Mouse (Mus musculus) urinary bladder, postnatal 25 days (tissue): ENCODE results near the gene Samd4.

ENCODE experiments used
- DNase-seq: peaks from one replicate; pipeline ENCODE4 v3.0.0; 2022; ENCODE audit warnings: low spot score

The Samd4 gene

DNA sequence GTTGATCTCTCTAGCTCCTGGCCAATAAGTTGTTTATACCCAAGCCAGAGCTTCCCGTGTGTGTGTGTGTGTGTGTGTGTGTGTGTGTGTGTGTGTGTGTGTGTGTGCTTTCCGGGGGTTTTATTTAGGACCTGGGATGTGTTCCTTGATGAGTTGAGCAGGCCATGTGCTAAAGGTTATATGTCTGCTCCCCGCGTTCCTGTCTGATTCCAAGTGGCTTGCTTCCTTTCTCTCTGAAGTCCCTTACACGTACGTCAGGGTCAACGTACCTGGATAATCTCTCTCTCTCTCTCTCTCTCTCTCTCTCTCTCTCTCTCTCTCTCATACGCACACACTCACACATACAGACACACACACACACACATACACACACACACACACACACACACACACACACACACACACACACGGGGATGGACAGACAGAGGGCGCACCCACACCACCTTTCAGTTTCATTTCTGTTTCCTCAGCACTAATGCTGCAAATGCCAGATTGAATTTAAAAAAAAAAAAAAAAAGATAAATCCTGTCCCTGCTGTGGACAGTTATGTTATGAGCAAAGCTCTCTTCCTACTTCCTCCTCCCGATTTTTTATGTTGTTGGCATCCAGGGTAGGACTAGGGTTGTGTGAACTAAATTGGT lies 117.6 kb downstream of the Samd4 start:
- no peak for DNase-seq

GRCm38 (mm10) chr14:47000786-47001761 lies 118.4 kb downstream of the Samd4 start:
- DNase-seq: no peak

DNA sequence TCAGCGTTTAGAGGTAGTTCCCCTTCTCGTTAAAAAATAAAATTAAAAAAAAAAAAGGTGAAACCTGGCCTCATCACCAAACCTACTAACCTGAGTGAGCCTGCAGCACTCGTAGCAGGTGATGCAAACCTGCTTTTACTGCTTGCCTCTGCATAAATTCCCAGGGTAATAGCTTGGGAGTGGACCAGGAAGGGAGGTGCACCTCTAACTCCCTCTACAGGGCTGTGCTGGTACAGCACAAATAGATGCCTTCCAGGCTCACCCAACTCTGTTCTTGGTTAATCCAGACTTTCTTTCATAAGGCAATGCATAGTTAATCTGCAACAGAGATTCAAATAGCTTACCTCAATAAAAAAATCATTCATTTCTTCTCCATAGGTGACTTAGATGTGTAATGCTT lies 121.5 kb downstream of the Samd4 start:
- DNase-seq: peak; percentile 28

DNA sequence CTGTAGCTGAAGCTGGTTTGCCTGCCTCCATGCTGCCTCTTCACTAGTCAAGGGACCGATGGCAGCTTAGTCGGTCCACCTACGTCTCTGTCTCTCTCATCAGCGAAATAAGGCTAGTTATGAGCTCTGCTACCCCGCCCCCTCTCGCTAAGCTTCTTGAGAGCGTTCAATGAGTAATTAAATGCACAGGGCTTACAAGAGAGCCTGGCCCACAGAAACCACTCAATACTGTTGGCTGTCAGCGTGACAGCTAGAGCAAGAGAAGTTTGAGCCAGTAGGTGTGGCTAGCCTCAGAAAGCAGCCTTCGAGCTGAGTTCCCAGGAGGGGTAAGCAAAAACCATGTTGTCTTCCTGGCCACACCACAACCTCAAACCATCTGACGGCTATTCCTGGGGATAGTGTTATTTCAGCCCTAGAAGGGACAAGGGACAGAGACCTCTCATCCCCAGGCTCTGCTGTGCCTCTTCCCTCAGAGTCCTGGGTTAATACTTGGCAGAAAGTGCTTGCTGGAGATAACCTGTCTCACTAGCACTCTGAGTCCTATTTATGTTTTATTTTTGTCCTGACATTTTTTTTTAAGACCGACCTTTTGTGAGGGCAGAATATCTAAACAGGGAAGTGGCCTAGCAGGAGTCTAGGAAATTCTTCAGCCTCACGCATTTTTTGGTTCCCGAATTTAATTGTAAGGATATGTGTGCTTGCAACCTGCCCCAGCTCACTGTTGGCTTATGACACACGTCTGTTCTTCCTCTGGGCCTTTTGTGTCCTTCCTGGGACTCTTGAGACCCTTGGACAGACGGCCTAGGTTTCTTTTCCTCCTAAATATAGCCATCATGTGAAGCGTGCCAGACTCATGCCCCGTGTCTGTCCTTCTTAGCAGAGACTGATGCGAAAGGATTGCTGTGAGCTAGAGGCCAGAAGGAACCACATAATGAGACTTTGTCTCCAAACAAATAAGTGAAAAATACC lies 128.8 kb downstream of the Samd4 start:
- DNase-seq: no peak

DNA sequence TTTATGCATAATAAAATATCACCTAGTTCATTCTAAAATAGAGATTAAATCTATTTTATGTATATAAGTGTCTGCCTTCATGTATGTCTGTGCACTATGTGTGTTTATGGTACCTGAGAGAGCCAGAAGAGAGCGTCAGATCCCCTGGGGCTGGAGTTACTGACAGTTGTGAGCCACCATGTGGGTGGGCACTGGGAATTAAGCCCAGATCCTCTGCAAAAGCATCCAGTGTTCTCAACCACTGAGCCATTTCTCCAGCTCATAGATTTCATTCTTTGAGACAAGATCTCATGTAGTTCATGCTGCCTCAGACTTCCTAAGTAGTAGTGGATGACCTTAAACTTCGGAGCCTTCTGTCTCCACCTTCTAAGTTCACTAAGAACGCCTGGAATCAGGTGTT lies 133.0 kb downstream of the Samd4 start:
- no peak for DNase-seq

DNA sequence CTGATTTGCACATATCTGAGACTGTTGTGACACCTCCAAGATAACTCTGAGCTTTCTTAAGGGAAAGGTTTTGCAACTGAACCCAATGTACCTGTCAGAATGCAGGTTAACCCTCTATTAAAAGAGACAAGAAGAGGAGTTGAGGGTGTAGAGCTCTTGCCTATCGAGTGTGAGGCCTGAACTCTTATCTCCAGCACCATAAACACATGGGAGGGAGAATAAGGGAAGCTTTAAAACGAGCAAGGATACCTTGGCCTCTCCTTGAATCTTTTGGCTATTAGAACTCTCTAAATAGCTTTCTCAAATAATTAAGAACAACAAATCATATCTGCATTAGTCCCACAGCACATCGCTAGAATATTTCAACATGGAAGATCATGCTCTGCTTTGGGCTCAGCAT lies 135.0 kb downstream of the Samd4 start:
- no peak for DNase-seq

DNA sequence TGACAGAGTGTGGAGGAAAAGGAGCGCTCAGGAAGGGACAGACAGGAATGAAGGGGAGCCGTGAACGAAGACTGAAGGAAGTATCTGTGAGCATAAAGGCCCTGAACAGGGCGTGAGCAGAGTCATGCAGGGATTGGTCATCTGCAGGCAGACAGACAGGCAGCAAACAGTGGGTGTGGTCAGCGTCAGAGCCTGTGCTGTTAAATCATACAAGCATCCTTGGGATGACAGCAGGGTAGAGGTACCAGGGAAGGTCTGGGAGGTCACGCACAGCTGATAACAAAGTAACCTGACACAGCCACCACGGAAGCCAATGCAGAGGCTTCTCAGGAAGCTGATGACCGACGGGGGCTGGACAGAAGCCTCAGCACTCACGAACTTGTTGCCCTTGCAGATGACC lies 138.2 kb downstream of the Samd4 start:
- DNase-seq: no peak

DNA sequence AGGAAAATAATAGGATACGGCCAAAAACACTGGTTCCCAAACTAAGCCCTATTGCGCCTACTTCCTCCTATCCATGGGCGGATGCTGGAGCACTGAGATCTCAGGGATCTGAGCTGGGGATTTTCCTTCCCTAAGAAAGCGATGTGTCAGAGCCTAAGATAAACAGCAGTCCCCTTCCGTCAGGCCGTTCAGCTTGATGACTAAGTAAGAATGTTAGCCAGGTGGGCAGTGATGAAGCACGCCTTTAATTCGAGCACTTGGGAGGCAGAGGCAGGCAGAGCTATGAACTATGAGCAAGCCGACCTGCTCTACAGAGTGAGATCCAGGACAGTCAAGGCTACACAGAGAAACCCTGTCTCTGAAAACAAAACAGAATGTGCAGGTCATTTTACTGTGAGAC lies 140.9 kb downstream of the Samd4 start:
- DNase-seq: no peak

GRCm38 (mm10) chr14:47027431-47028118 lies 144.9 kb downstream of the Samd4 start:
- DNase-seq: no peak

GRCm38 (mm10) chr14:47031542-47031941 lies 148.9 kb downstream of the Samd4 start:
- DNase-seq: no peak

DNA sequence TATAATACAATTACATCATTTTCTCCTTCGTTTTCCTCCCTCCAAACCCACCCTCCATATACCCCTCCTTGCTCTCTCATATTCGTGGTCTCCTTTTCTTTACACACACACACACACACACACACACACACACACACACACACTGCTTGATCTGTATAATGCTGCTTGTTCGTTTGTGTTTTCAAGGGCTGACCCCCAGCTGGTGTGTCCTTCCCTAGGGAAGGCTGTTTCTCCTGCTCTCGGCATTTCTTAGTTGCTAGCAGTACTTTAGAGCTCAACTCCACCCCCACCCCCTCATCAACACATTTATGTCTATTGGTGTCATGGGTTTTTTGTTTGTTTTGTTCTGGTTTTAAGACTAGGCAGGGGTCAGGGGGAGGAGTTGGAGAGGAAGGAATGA lies 149.5 kb downstream of the Samd4 start:
- DNase-seq: no peak

DNA sequence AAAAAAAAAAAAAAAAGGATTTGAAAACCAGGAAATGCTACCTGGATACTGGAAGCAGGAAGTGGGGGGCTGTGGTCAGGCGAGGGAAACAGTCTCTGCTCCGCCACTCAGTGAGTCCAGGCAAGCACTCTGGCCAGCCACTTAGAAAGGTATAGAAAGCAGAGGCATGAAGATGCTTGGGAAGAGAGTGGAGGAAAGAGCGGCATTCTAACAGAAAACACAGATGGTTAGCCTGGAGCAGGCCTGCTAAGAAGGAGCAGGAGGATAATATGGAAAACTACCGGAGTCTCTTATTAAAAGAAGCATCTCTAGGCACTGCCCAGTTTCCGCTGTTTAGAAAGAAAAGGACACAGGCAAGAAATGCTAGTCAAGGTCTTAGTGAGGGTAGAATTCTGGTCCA lies 150.8 kb downstream of the Samd4 start:
- no peak for DNase-seq

DNA sequence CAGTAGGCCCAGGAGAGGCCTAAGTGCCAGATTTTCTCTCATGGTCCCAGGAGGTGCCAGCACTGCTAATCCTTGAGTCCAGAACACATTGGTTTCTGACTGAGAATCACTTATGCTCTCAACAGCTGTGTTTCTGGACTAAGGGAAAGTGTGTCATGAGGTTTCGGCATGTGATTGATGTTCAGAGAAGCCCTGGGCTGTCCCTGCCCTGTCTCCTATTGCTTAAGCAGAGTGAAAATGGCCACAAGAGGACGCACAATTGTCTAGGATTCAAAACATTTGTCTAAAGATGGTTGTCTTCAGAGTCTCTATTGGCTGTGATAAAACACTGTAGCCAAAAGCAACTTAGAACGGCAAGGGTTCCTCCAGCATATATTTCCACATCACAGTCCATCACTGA lies 159.0 kb downstream of the Samd4 start:
- no peak for DNase-seq

- no peak for DNase-seq
Measured at GRCm38 (mm10) chr14:47049051-47049450, 166.4 kb downstream of the Samd4 start.

- no peak for DNase-seq
Measured at GRCm38 (mm10) chr14:47051743-47052610, 169.3 kb downstream of the Samd4 start.

DNA sequence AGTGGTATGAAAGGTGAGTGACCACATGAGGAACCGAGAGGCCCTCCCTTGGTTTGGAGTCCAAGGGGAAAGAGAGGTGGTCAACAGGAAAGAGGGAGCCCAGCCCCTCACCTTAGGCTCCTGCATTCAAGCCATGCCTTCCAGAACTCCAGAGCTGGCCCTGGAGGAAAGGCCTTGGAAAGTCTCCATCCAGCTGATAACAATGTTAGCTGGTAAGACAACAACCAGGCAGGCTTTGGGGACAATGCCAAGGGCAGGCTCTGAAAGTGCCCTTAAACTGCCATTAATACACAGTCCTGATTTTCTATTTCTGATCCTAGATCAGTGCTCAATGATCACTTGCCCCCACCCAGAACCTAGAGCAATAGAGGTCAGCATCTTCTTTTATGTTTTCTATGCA lies 170.4 kb downstream of the Samd4 start:
- DNase-seq: no peak

- DNase-seq: no peak
Measured at GRCm38 (mm10) chr14:47053824-47054223, 171.2 kb downstream of the Samd4 start.

DNA sequence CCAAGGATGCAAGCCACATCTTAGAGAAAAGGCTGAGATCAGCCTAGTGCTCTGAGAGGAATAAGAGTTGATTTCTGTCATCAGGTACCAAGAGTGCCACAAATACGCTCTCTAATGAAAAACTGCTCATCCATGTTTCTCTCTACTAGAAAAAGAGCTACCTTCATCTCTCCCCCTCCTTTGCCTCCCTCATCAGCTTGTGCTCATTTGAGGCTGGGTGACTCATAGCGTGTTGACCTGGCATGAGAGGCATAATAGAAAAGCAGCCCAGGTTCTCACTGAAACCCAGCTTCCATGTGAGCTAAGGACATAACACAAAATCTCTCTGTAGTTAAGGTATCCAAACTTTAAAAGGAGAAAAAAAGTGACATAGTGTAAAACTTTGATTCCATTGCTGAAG lies 176.3 kb downstream of the Samd4 start:
- DNase-seq: no peak

GRCm38 (mm10) chr14:47065067-47065466 lies 182.4 kb downstream of the Samd4 start:
- DNase-seq: no peak

GRCm38 (mm10) chr14:47066901-47067300 lies 184.2 kb downstream of the Samd4 start:
- no peak for DNase-seq
